Mouse (Mus musculus) frontal cortex, postnatal 36 days (tissue): Measurements from ENCODE around the gene Elmod3.

Experiments
- DNase-seq, 2 experiments: peaks; one replicate each; pipeline ENCODE4 v3.0.0; 2022; ENCODE audit warnings: low spot score in 2 of 2

Gene Elmod3

DNA sequence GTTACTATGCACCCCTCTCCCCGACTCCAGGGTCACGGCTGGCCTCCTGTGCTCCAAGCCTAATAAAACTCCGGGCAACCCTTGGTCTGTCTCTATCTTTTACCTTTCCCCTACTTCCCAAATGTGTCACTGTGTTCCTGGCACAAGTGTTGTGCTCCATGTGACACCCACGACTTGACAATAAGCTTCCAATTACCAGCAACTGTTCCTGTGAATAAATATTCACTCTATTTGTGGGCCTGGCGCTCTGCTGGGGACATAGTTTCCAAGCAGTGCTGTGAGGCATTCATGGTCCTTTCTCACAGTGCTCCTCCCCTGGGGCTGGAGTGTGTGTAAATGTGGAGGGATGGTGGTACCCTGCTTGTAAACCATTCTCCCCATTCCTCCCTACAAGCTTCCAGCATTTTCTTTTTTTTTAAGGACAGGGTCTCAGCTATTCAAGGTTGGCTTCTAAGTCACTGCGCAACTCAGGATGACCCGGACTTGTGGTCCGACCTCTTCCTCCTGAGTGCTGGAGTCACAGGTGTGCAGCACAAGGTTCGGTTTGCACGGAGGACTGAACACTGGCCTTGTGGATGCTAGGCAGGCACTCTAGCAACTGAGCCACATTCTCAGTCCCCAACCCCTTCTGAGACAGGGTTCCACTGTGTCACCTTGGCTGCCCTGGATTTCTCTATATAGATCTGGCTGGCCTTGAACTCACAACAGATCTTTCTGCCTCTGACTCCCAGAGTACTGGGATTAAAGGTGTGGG is 27.4 kb downstream of the Elmod3 start:
- DNase-seq: no peak

DNA sequence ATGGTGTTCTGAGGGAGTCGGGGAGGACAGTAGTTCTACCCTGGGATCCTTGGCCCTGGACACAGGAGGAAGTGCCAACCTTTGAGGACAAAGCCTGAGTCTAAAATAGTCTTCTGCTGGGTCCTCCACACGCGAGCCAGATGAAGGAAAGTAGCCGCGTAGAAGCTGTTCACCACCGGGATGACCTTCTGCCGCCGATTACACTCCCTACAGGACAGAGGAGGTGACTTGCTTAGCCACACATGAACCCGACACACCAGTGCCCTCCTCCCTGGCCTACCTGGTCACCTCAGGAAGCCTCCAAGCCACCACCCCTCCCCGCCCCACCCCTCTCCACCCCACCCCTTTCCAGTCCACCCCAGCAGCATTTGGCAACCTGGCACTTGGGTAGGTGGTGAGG is 29.5 kb downstream of the Elmod3 start:
- no peak for DNase-seq

DNA sequence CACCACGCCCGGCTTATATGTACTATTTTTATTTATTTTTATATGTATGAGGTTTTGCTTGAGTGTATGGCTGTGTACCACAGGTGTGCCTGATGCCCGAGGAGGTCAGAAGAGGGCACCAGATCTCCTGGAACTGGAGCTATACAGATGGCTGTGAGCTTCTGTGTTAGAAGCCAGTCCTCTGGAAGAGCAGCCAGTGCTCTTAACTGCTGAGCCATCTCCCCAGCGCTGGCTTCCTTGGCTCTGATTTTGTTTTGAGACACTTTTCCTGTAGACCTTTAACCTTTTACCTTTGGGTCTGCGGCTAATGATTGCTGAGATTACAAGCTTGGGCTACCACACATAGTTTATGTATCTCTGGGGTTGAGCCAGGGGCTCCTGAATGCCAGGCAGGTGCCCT is 30.7 kb downstream of the Elmod3 start:
- no peak for DNase-seq

DNA sequence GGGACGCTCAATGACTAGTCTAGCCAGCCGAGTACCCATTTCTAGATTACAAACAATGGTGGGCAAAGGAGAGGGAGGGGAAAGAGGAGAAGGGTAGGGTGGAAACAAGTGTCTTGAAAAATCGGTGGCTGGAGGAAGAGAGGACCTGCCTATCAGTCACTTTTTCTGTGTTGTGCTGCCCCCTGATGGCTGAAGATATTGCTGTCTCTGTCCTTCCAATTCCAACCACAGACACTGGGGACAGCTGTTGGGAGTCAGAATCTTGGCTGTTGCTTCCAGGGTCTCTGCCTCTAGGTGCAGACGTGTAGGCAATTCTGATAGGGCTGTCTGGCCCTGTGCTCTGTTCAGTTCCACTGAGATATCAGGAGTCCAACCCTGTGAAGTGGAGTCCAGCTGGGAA is 32.2 kb downstream of the Elmod3 start:
- DNase-seq: peak; percentile 90 to 95

DNA sequence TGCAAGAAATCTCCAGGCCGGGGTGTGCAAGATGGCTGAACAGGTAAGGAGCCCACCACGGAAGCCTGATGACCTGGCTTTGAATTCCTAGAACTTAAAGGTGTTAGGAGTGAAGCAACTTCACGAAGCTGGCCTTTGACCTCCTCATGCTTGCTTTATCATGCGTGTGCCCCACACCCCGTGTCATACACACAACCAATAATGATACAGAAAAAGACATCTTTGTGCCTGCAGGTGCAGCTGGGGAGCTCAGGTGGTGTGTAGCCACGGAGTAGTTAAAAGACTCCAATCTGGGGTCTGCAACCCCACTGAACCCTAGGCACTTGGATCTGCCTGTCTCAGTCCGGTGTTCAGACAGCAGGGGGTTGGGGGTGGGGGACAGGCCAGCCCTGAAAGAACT is 32.7 kb downstream of the Elmod3 start:
- DNase-seq: no peak

- DNase-seq: no peak
Measured at GRCm38 (mm10) chr6:72562894-72563293, 35.3 kb downstream of the Elmod3 start.

- no peak for DNase-seq
Measured at GRCm38 (mm10) chr6:72562486-72562885, 35.7 kb downstream of the Elmod3 start.

DNA sequence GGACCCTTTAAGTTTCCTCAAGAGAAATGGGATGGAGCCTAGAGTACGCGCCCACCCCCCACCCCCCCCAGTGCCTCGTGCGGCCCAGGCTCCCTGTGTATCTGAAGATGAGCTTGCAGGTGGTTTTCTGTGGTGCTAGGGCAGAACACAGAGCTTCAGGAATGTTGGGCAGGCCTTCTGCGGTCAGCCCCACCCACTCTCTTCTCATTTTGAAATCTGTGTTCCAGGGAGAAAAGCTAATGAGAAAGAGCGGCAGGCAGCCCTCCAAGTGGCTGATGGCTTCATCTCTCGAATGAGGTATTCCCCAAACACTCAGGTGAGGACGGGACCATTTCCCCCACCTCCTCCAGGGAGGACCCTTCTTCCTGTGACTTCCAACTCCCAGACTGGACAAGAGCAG is 37.4 kb downstream of the Elmod3 start:
- no peak for DNase-seq

- DNase-seq: no peak
Measured at GRCm38 (mm10) chr6:72553079-72553412, 45.2 kb downstream of the Elmod3 start.

DNA sequence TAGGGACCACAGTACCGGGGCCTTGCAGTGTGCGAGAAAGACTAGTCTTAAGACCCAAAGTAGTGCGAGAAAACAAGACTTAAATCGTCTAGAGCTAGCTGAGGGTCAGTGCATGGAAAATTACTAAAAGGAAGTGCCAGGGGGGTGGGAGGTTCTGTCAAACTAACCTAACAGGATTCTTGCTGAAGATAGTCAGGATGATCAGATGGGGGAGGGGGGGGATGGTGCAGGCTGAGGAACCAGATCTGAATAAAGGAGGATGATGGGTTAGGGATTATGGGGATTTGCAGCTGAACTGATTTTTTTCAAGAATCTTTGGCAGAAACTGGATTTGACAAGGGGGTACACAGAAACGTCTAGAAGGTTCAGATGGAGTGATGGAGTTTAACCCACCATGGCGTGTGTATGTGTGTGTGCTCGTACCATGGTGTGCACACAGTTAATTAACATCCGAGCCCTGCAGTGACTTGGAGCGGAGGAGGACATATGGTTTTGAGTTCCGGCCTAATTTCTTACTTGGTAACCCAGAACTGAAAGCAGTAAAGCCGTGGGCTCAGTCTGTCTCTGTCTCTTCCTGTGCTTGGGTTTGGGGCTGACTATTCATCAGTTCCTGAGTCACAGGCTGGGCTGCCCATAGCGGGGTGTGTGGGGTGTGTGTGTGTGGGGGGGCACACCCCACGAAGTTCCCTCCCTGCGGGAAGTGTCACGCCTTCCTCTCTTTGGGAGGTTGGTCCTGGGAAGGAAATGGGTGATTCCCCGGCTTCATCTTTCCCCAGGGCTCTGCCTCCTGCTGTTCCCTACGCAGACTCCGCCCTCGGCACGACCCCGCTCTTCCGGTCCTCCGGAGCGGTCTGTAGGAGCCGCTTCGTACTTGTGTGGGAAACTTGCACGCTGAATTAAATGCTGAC is 45.8 kb downstream of the Elmod3 start:
- peak; percentile 49 to 61 for DNase-seq

GRCm38 (mm10) chr6:72550503-72551100 is 47.6 kb downstream of the Elmod3 start:
- no peak for DNase-seq

GRCm38 (mm10) chr6:72550025-72550424 is 48.2 kb downstream of the Elmod3 start:
- no peak for DNase-seq

GRCm38 (mm10) chr6:72549041-72549580 is 49.1 kb downstream of the Elmod3 start:
- no peak for DNase-seq

DNA sequence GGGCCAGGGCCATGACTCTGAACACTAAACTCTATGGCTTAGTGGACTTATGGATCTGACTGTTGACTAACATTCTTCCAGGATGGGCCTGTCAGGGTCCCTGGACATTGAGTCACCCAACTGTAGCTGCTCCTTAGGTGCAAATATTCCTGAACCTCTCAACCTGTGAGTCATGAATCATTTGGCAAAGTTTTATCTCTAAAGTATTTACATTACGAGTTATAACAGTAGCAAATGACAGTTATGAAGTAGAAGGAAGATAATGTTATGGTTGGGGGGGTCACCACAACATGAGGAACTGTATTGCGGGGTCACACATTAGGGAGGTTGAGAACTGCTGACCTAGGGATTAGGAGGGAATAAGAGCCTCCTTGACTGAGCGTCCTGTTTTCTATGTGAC is 50.4 kb downstream of the Elmod3 start:
- no peak for DNase-seq

- no peak for DNase-seq
Measured at GRCm38 (mm10) chr6:72547121-72547520, 51.1 kb downstream of the Elmod3 start.

- DNase-seq: no peak
Measured at GRCm38 (mm10) chr6:72545377-72545776, 52.8 kb downstream of the Elmod3 start.

GRCm38 (mm10) chr6:72544283-72544987 is 53.8 kb downstream of the Elmod3 start, which contains the start of gene Capg:
Gene Capg, plus strand, starts transcription at chr6:72544391.
- no peak for DNase-seq

GRCm38 (mm10) chr6:72543265-72543850 is 54.9 kb downstream of the Elmod3 start:
- DNase-seq: no peak

- peak; percentile 86 to 94 for DNase-seq
Measured at GRCm38 (mm10) chr6:72538562-72539031, 59.6 kb downstream of the Elmod3 start.

DNA sequence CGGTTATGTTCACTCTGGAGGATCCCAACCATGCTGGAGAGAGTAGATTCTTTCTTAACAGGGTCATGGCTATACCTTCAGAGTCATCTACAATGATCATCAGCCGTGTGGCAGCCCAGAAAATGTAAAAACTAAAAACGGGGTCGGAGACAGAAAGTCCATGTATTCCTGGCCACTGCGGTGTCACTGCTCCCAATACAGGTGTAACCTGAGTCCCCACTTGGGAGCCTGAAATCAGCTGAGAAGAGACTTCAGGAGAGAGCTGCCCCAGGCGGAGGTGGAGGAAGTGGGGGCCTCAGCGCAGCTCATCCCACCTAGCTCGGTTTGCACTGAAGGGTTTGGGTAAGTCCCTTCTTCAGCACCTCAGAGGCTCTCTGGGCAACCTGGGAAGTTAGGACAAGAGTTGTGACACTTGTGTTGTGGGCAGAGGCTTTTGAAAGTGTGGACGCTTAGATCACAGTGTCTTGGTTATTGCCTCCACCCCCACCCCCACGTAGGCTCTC is 60.2 kb downstream of the Elmod3 start:
- no peak for DNase-seq

- peak; percentile 70 to 83 for DNase-seq
Measured at GRCm38 (mm10) chr6:72535165-72535564, 63.0 kb downstream of the Elmod3 start.
